Mouse (Mus musculus) hindbrain, embryonic 11.5 days (tissue): ENCODE data around the gene Rcor3. TPM values are rescaled to one million over a fixed set of nuclear protein-coding genes. Genes with fewer than 3 reads are reported as not detected.

ENCODE experiments used
- polyA plus RNA-seq: library from polyadenylated mRNA; unstranded; fragments of >200 nt; fragmentation: Nextera tagmentation; extraction: Ambion mirVana; gene quantifications from 2 replicates; pipeline ENCODE4 v1.2.1, GENCODE M21; 2014

The Rcor3 gene
- polyA plus RNA-seq, 1 experiment from 2014 or later: 22.2 TPM

Other genes starting within 250 kb of the Rcor3 start
- 1.9 and 2.6 TPM in 2 replicates for gene Slc30a1, start 231.3 kb downstream of the Rcor3 start, polyA plus RNA-seq
- 2.1 and 3.8 TPM in 2 replicates for gene Rd3, start 160.7 kb downstream of the Rcor3 start, polyA plus RNA-seq
- gene Traf5, start 45.5 kb downstream of the Rcor3 start, polyA plus RNA-seq: 4.5 and 5.9 TPM in 2 replicates
- gene Kcnh1, start 52.7 kb upstream of the Rcor3 start, polyA plus RNA-seq: 0.40 and 0.64 TPM in 2 replicates